Mouse (Mus musculus) embryo, embryonic 11.5 days (tissue): ENCODE results near the gene Fgfr2.

Experiments
- DNase-seq: peaks from one replicate; pipeline ENCODE4 v3.0.0-alpha.2; 2012; ENCODE audit warnings: low read depth, low spot score

Fgfr2 gene

DNA sequence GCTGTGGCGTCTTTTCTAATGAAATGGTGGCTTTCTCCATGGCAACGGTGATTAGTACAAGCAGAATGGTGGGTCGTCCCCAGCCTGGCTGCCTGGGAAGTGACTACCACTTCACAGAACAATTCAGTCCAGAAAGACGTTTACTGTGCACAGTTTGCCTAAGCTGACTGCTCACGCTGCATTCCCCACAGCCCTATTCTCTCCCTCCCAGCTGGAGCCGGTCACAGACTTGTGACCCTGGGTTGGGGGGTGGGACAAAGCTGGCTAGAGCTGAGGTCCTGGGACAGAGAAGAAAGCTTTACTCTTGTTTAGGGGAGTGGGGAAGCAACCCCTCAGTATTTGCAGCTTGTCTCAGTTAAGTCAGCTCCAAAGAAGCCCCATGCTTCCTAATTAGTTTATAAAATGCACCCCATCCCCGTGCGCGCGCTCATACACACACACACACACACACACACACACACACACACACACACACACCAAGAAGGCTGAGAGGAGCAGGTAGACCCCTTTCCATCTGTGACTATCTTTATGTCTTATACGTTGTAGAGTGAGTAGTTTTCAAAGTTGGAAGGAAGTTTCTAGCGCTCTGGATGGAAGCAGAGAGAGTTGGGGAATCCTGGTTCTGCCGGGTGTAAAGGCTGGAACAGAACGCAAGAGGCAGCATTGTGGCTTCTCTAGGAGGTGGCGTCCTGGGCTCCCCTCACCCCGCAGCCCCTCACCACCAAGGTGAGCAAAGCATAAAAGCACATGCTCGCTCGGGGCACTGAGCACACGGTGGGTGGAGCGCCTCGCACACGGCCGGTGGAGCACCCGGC is 2754.1 kb downstream of the Fgfr2 start:
- no peak for DNase-seq

DNA sequence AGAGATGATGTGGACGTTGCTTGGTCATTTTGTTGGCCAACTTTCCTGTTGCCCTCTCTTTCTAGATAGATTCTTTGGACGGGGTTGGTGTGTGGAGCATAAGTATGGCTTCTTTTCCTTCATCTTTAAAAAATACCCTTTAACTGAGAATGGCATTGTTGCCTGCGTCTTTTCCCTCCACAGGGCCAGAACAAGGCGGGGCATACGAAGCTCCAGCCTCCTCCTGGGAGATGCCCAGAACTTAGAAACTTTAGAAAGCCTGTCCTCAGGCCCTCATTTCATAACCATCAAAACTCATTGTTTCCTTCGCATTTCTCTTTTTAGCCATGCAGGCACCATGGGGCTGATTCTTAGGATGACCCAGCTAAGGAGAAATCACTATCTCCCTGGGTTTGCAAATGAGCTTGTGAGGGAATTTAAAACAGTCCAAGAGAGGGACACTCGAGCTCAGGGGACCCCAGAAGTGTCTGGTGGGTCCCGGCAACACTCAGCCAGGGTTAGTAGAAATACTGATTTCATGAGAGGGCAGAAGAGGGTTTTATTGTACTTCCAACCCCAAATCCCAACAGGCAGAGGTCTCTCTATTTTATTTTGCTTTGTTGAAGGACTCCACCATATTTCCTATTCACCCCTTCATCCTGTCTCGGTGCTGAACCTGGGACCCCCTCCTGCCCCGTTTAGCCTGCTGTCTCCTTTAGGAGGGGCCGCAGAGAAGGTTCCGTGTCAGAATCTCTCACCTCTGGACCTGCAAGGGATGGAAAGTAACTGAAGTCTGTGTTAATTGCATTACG is 2754.9 kb downstream of the Fgfr2 start:
- no peak for DNase-seq

DNA sequence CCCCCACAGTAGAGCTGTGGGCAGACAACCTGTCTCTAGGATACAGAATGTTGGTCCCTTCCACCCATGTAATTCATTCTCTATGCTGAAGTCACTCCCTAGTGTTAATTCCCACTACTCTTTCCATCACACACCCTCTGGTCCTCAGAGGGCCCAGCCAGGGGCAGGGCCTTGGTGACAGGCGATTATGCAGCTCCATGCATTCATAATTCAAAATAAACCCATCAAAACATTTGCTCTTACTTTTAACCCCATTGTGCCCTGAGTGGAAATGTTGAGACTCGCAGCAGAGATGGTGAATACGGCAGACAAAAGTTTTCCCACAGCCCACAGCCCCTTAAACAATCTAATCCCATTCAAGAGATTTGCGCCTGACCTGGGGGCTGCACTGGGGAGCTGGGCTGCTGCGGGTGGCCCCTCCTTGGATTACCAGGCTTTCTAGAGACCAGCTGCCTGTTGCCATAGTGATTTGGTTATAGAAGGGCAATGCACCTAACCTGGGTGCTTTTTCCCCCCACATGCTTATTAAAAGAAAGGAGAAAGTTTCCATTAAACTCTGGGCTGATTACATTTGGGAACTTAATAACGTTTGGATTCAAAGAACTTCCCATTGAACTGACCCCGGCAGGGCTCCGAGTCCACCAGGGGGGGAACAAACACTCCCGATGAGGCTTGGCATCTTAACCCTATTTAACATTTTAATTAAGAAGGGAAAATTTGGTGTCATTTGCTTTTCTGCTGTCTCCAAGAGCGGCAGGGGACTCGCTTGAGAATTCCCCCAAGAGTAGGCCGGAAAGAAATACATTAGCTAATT is 2755.7 kb downstream of the Fgfr2 start:
- no peak for DNase-seq

DNA sequence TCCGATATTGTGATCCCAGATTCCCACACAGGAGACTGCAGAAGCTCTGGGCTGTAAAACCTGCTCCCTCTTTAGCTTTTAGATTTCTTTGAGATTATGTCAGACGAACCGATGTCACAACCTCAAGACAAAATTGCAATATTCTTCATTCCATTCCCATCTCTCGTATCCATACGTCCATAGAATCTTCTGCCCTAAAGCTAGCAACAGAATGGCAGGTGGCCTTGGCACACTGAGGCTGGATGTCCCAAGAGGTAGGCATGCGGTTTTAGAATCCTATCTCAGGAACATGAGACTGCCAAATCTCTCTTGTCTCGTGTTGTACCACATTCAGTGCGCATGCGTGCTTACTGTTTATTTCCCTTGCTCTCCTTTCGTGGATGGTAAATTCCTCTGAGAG is 2757.4 kb downstream of the Fgfr2 start:
- no peak for DNase-seq

DNA sequence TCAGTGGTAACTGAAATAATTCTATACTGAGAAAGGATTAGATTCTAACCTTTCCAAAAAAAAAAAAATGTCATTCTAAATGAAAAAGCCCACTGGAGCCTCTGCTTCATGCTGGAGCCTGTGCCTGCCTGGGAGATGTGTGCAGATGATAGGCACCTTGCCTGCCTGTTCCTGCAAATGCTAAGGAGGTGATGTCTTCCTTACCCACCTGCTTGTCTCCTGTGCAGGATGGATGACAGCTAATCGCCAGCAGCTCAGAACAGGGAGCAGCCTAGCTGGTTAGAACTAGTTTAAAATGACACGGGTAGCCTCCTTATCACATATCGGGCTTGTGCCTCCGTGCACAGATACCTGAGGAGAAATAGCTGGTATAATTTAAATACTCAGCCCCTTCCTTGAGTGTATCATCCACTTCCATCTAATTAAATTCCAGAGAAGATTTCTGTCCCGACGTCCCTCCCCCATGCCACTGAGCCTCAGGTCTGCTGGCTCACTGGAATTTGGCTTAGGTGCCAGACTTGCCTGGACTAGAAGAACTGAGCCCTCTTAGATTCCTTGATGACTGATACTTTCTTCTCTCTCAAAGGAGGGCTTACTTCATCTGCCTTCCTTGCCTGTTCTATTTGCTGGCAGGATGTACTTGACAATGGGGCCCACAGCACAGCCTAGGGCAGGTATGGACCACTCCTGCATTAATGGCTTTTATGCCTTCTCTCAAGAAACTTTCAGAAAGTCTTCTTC is 2782.6 kb downstream of the Fgfr2 start:
- no peak for DNase-seq

DNA sequence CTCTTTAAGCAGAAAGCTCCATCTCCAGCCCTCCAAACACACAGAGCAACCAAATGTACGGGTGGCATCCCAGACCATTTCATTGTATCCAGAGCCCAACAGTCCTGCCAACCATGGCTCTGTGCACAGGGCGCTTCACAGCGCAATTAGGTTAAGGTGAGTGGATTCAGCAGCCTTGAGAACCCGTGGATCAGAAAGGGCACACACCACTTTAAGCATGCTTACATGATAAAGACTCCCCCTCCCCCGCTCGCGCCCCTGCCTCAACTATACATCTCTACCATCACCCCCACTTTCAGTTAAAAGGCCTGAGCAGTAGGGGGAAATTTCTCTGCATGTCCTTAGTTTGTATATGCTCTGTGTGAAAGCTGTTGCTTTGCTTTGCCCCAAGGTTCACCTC is 2785.5 kb downstream of the Fgfr2 start:
- no peak for DNase-seq

DNA sequence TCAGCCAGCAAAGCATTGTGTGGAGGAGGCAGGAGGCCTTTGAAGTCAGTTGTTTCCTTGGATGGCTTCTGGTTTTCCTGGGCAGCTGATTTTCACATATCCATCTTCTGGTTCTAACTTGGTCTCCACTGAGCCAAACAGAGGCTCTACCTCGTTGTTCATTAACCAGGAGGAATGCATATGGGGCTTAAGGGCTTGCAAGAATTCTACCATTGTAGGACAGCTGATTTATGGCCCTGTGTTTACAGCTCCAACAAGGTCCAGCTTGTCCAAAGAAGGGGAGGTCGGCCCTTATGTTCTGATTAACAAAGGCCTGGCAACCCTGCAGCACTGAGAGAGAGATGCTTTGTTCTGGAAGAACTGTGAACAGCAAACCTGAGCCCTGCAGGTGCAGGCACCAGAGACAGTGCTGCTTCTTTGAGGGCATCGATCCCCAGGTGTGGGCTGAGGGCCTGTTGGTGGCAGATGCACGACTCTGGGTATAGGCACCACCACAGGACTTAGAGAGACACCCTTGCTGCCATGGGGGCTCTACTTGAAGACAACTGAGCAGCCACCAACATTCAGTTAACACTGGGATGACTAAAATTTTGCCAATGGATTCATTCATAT is 2787.6 kb downstream of the Fgfr2 start:
- DNase-seq, result no peak

DNA sequence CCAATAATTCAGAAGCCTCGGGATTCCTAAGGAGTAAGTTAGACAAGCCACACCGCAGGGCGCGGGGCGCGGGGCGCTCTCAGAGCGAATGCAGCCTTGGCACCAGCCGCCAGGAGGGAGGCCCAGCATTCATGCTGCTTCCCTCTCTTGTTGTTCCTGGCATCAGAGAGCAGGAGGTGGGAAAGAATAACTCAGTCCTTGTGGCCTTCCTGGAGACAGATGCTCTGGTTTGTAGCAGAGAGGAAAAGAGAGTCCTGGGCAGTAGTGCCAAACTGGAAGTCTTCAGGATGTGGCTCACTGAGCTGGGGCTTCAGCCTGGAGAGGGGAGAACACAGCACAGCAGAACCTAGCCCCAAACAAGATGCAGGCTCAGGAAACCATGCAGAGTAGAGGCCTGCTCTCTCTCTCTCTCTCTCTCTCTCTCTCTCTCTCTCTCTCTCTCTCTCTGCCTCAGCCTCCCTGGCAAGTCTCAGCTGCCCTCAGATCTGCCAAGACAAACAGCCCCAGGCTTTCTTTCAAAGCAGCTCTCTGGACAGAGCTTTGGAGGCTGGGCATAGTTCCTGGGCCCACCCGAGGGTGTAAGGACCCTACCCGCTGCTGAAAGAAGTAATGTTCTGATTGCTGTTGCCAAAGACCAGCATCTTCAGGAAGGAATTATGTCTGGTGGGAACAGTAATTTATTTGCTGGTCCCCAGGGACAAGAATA is 2790.5 kb downstream of the Fgfr2 start:
- DNase-seq, result no peak

DNA sequence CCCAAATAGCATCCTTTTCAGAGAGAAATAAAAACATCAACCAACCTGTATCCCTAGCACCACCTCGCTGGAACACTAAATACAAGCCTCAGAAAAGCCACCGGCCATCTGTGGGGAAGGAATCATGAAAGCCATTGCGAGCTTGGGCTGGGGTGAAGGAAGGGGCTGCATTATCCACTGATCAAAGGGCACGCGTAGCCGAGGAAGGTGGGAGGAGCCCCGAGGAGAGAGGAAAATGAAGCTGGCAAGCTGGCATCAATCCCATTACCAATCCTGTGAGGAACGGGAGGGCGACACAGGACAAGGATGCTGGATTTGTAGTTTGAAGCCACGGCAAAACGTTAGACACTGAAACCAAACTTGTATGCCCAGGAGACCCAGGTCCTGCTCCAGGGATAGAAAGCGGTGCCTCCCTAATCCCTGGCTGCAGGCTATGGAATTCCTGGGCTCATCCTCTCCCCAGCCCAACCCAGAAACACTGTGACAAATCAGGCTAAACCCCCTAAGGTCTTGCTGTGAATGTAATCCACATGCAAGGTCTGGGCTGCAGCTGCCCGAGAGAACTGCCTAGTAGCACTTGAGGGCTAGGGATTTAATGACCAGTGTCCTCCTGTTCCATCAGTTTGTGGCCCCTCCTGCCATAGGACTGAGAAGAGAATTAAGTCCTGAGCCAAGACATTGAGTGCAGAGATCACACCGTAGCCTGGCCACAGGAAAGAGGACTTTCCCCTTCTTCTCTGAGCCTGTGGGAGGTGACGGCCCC is 2795.4 kb downstream of the Fgfr2 start:
- peak; percentile 20 for DNase-seq

DNA sequence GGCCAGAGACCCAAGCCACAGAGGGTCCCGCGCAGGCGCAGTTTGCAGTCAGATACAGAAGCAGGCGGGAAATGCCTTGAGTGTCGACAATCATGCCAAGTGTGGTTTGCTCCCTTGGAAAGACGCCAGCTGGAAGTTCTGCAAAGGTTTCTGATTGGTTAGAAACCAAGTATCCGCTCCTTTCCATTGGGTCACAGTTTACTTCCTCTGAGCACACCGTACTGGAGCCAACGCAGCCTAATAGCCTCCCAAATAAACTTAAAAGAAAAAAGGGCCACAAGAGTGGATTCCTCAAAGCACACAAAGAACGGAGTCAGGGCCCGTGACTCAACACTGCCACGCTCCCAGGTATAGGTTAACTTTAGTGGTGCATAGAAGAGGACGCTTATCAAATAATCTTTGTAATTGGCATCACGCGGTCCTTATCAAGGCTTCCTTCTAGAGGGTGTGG is 2797.1 kb downstream of the Fgfr2 start:
- DNase-seq, result no peak

DNA sequence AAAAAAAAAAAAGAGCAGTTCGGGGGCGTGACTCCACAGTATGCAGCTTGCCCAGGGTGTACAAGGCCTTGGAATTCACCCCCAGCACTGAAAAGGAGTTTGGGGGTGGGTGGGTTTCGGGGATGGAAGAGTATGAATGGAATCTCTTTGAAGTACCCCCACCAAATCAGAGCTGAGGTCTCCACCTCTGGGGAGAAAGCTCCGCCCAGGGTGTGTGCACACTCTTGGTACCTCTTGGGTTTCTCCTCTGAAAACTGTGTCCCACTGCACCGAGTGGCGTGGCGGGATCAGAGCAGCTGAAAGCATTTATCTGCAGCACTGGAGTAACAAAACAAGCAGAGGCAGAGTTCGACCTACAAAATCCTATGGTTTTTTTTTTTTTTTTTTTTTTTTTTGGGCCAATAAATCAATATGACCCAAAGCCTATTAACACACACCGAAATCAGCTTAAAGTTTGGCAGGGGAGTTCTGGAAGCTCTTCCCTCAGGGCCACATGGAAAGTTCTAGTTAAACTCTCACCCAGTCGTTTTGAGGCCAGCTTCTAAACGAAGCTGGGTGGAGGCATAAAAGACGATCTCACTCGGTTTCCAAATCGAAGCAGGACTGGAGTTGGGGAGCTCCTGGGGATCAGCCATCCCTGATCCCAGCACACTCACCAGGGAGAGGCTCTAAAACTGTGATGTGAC is 2798.3 kb downstream of the Fgfr2 start:
- no peak for DNase-seq

DNA sequence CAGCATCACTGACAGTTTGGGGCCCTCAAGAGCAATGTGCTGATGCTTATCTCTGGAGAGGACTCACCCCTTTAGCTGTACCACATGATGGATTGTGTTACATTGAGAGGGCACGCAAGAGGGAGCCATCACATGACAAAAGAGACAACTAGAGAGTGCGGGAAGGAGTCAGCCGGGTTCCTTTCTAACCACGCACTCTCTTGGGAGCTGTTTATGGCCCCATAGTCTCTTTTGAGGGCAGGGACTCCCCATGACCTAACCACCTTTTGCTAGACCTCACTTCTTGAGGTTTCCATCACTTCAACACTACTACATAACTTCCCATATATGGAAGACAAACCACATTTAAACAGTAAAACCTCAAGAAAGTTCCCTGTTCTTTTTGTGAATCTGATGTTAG is 2799.4 kb downstream of the Fgfr2 start:
- no peak for DNase-seq

DNA sequence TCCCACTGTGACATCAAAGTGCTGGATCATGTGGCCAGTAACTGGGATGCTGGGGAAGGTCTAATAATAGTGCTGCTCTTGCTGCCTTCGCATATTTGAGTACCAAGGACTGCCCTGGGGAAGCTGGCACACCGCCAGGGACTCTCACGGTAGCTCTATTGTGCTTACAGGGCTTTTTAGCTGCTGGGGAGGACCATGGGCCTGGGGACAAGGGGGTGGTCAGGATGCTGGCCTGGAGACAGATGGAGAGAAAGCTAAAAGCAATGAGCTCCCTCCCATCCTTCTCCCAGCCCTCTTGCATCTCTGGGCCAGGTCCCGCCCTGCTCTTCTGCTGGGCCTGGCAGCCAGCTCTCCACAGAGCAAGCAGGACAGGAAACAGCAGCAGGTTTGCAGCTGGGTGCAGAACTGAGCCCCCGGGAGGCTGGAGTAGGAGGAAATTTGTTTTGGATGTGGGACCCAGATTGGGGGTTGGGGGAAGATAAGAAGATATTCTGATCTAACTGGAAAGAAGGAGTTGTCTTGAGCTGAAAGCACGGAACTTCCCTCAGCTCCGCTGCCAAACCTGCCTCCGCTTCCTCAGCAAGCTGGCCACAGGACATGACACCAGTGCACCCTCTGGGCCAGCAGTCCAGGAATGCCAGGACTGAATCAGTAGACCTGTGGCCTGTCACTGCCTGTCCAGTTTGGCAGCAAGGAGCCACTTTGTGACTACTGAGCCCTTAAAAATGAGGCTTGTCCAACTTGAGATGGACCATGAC is 2803.2 kb downstream of the Fgfr2 start:
- DNase-seq, result peak; percentile 48

DNA sequence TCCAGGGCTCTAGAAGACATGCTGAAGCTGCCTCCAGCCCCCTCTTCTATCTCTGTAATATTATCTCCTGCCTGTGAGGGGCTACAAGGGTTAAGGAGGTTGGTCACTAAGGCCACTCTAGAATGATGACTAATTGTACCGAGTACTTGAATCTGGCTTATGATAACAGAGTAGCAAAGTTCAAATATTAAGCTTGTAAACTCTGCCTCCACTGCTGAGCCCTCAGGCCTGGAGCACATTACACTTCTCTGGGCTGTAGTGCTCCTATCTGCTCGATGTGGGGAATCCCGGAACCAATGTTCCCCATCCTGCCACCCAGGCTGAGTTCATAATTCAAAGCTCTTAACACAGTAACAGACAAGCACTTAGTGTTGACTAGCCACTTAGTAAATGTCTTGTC is 2806.9 kb downstream of the Fgfr2 start:
- no peak for DNase-seq

DNA sequence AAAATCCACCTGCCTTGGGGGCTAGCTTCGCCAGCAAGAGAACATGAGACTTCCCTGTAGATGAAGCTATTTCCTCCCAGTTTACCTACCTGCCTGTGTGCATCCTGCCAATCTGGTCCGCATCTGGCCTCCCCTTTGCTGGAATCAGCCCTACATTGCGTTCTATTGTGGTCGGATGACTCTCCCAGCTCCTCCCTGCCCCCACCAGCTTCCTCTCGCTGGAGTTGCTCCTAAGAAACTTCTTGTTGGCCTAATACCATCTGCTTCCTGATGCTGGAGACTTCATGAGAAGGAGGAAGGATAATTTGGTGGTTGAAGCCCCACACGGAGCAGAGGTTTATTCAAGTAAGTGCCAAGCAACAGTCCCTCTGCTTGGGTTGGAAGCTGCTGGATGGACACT is 2807.9 kb downstream of the Fgfr2 start:
- no peak for DNase-seq

DNA sequence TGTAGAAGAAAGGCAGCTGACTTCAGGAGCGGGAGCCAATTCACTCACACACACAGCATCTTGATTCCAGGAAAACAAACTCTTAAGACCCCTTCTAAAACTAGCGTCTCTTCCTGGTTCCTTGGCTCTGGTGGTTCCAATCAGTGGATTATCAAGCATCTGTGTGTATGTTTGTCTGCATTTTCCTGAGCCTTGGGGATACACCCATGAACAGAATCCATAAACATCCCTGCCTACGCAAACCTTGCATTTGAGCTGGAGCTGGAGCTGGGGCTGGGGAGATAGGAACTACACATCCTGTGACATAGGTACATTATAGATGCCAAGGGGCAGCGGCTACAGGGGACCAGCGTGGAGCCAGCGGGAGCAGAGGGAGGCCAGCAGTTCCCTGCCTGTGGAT is 2808.5 kb downstream of the Fgfr2 start:
- no peak for DNase-seq

DNA sequence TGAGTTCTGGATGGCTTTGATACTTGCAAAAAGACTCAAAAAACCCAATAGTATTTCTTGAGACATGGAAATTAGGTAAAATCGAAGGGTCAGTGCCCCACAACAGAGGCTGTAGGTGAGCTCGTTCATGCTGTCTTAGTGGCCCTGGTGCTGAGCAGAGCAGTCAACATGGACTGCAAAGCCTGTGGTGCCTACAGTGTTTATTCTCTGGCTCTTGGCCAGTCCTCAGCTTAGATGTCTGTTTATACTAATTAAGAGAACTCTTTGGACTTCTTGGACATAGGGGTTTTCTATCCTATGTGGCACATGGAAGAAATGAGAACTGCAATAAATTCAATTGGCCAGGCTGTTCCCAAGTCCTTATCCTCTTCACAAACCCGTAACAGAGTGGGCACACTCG is 2811.8 kb downstream of the Fgfr2 start:
- no peak for DNase-seq

DNA sequence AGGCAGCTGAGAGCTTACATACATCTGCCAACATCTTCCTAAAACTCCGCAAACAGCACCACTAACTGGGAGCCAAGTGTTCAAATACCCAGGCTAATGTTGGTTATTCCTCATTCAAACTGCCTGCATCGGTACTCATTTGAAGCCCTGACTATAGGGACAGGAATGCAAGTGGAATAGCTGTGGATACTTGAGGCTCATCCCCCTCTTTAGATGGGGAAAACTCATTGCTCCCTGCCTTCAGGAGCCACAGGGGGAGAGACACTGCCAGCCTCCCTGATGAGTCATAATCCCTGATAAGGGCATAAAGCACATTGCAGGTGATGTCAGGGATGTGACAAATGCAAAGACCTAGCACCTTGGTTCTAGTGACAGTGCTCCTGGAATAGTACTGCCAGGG is 2814.0 kb downstream of the Fgfr2 start:
- DNase-seq, result no peak
